Mouse (Mus musculus): ENCODE data around the gene Naa16.

GRCm38 (mm10) chr14:79289909-79290308 lies 100.7 kb downstream of the Naa16 start:
- TF ChIP-seq POLR2A (IDR thresholded peaks at IDR 0.05; ENCODE audit: borderline replicate concordance, insufficient read depth, low read length), result no peak
- TF ChIP-seq CTCF (IDR thresholded peaks at IDR 0.05; ENCODE audit: borderline replicate concordance, insufficient read depth, low read depth, low read length), result no peak

Data from cerebellum, adult 2 months (tissue).